Mouse (Mus musculus): ENCODE data around the gene Plch1. TPM values are rescaled to one million over a fixed set of nuclear protein-coding genes. Genes with fewer than 3 reads are reported as not detected.

Gene Plch1
- polyA plus RNA-seq, 1 experiment, result 0.84 TPM

DNA sequence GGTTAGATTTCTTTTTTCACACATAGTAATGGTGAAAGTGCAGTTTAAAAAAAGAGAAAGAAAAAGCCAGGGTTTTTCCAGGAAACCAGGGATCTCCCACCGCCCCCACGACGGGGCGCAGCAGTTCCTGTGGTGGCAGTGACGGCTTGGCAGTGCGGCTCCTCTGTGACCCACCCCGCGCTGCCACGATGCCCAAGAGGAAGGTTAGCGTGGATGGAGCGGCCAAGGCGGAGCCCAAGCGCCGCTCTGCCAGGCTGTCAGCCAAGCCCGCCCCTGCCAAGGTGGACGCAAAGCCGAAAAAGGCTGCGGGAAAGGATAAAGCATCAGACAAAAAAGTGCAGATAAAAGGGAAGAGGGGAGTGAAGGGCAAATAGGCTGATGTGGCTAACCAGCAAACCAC, 6.0 kb upstream of the Plch1 start:
- peak; percentile 45 for DNase-seq
- WGBS, result 4% methylated on average over 18 of the region's 18 CpGs
- no peak overlapping the region for H3K27ac ChIP-seq (ENCODE audit: insufficient read depth, low read depth, low read length)
- no peak for TF ChIP-seq POLR2A (IDR thresholded peaks at IDR 0.05; ENCODE audit: low read depth, low read length)
- no peak for TF ChIP-seq CTCF (conservative IDR thresholded peaks at IDR 0.05; ENCODE audit: insufficient read depth, insufficient read length, low read depth, low read length)
- H3K4me3 ChIP-seq (ENCODE audit: insufficient read depth, low read depth, low read length), result peak overlapping the region; percentile 4; the same call in 1 of the 2 replicates
- H3K36me3 ChIP-seq (ENCODE audit: control insufficient read depth, insufficient read depth, low read length), result no peaks in the 10 kb centered on the region
- no peaks in the 10 kb centered on the region for H3K27me3 ChIP-seq (replicated peaks; ENCODE audit: control insufficient read depth, insufficient read depth, low read length)
- peaks cover 7% of the 10 kb centered on the region for H3K4me1 ChIP-seq (ENCODE audit: control insufficient read depth, insufficient read depth, low read length)

- Histone ChIP-seq H3K36me3 (ENCODE audit: control insufficient read depth, insufficient read depth, low read length) (no peaks in the 10 kb centered on the region), H3K27ac (ENCODE audit: insufficient read depth, low read depth, low read length) (peak overlapping the region; percentile 87)
- 41% methylated on average over 2 of the region's 2 CpGs for WGBS
These were observed 4.9 kb upstream of the Plch1 start for GRCm38 (mm10) chr3:63904157-63904556.

DNA sequence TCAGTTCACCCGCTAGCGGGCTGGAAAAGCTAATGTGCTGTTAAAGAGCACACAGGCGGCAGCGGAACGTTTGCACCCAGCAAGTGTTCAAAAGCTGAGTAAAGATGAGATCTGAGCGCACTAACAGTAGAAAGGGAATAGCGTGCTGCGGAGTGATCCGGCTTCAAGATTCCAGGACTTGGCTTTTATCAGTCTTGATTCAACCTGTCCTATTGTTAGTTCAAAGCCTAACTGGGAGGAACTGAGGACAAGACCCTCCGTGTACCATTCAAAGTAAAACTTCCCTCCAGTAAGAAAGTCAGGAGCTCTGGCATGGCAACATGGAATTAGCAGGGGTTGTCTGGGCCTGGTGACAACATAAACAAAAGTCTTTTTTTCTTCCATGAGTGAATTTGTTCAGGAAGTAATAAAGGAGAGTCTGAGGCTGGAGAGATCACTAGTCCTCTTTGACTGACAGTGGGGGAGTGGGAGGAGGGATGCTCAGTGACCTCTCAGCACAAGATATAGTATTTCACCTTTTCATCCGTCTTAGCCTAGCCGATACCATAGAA, 824 bp upstream of the Plch1 start:
- Histone ChIP-seq H3K27me3 (replicated peaks; ENCODE audit: control insufficient read depth, insufficient read depth, low read length) (no peaks in the 10 kb centered on the region), H3K4me3 (ENCODE audit: insufficient read depth, low read depth, low read length) (no peak overlapping the region), H3K36me3 (ENCODE audit: control insufficient read depth, insufficient read depth, low read length) (no peaks in the 10 kb centered on the region), H3K27ac (ENCODE audit: insufficient read depth, low read depth, low read length) (no peak overlapping the region), H3K4me1 (ENCODE audit: control insufficient read depth, insufficient read depth, low read length) (peaks cover 13% of the 10 kb centered on the region)
- no peak for TF ChIP-seq CTCF (conservative IDR thresholded peaks at IDR 0.05; ENCODE audit: insufficient read depth, insufficient read length, low read depth, low read length)
- no peak for TF ChIP-seq POLR2A (IDR thresholded peaks at IDR 0.05; ENCODE audit: low read depth, low read length)
- DNase-seq, result peak; percentile 44
- WGBS, result 13% methylated on average over 12 of the region's 12 CpGs

More at GRCm38 (mm10) chr3:63904157-63904556, 4.9 kb upstream of the Plch1 start:
- no peaks in the 10 kb centered on the region for H3K27me3 ChIP-seq (replicated peaks; ENCODE audit: control insufficient read depth, insufficient read depth, low read length)
- TF ChIP-seq CTCF (conservative IDR thresholded peaks at IDR 0.05; ENCODE audit: insufficient read depth, insufficient read length, low read depth, low read length), result no peak
- no peak for TF ChIP-seq POLR2A (IDR thresholded peaks at IDR 0.05; ENCODE audit: low read depth, low read length)
- DNase-seq, result peak; percentile 60
- peaks cover 10% of the 10 kb centered on the region for H3K4me1 ChIP-seq (ENCODE audit: control insufficient read depth, insufficient read depth, low read length)
- no peak overlapping the region for H3K4me3 ChIP-seq (ENCODE audit: insufficient read depth, low read depth, low read length)

DNA sequence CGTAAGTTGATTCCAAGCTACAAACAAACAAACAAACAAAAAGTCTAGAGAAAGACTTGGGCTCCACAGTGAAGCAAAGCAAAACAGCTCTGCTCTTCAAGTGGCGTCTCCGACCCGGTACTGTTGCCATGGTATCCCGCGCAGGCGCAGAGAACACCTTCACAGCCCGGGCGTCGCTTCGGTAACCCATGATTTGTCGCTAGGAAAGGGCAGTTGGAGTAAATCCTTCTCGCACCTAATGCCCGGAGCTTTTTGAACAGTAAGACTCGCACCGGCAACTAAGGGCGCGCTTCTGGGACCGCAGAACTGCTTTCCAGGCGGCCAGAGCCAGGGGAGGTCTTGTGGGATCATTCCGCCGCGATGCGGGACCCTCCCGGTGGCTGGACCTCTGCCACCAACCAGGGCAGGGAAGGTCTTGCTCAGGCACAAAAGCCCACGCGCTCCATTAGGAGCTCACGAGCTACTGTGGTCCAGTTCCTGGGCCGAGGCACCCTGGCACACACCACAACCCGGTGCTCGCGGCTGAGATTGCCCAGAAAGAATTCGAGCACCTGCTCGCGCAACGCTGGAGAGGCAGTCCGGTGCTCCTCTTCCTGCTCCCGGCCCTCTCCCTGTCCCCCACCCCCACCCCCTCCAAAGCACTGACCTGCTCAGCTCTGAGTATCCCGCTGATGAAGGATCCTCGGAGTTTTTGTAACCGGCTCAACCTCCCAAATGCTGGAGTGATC, 527 bp downstream of the Plch1 start:
- under 1% methylated on average over 41 of the region's 41 CpGs for WGBS
- peak; percentile 92 for DNase-seq
- Histone ChIP-seq H3K27ac (ENCODE audit: insufficient read depth, low read depth, low read length) (peak overlapping the region; percentile 8; the same call in 1 of the 2 replicates), H3K27me3 (replicated peaks; ENCODE audit: control insufficient read depth, insufficient read depth, low read length) (no peaks in the 10 kb centered on the region), H3K4me1 (ENCODE audit: control insufficient read depth, insufficient read depth, low read length) (peaks cover 11% of the 10 kb centered on the region; the same call in 1 of the 2 replicates), H3K36me3 (ENCODE audit: control insufficient read depth, insufficient read depth, low read length) (no peaks in the 10 kb centered on the region), H3K4me3 (ENCODE audit: insufficient read depth, low read depth, low read length) (peak overlapping the region; percentile 79)
- TF ChIP-seq POLR2A (IDR thresholded peaks at IDR 0.05; ENCODE audit: low read depth, low read length) (no peak), CTCF (conservative IDR thresholded peaks at IDR 0.05; ENCODE audit: insufficient read depth, insufficient read length, low read depth, low read length) (no peak)

- no peak for DNase-seq
- Histone ChIP-seq H3K4me1 (ENCODE audit: control insufficient read depth, insufficient read depth, low read length) (peaks cover 14% of the 10 kb centered on the region; the same call in 1 of the 2 replicates), H3K27me3 (replicated peaks; ENCODE audit: control insufficient read depth, insufficient read depth, low read length) (no peaks in the 10 kb centered on the region), H3K4me3 (ENCODE audit: insufficient read depth, low read depth, low read length) (no peak overlapping the region), H3K27ac (ENCODE audit: insufficient read depth, low read depth, low read length) (no peak overlapping the region), H3K36me3 (ENCODE audit: control insufficient read depth, insufficient read depth, low read length) (no peaks in the 10 kb centered on the region)
- WGBS, result 18% methylated on average over 1 of the region's 1 CpGs
- TF ChIP-seq CTCF (conservative IDR thresholded peaks at IDR 0.05; ENCODE audit: insufficient read depth, insufficient read length, low read depth, low read length) (no peak), POLR2A (IDR thresholded peaks at IDR 0.05; ENCODE audit: low read depth, low read length) (no peak)
These were observed 2.1 kb downstream of the Plch1 start for GRCm38 (mm10) chr3:63897177-63897576.

DNA sequence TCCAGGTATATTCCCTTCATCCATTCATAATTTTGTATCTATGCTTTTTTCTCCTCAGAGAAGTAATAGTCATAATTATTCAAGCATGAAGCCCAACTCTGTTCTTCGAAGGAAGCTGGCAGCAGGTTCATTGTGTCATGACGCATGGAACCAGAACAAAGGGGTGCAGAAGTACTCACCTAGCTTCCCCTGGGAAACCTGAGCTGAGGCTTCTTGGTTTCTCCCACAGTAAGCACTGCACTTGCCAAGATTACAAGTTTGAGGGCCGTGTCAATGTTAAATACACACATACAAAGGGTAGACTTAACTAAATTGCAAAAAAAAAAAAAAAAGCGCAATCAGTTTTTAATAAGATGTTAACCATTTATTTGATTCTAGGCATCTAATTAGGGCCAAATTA, 3.0 kb downstream of the Plch1 start:
- DNase-seq, result no peak
- TF ChIP-seq CTCF (conservative IDR thresholded peaks at IDR 0.05; ENCODE audit: insufficient read depth, insufficient read length, low read depth, low read length), result no peak
- no peak for TF ChIP-seq POLR2A (IDR thresholded peaks at IDR 0.05; ENCODE audit: low read depth, low read length)
- 60% methylated on average over 4 of the region's 4 CpGs for WGBS
- H3K27me3 ChIP-seq (replicated peaks; ENCODE audit: control insufficient read depth, insufficient read depth, low read length), result no peaks in the 10 kb centered on the region
- H3K4me3 ChIP-seq (ENCODE audit: insufficient read depth, low read depth, low read length), result no peak overlapping the region
- no peaks in the 10 kb centered on the region for H3K36me3 ChIP-seq (ENCODE audit: control insufficient read depth, insufficient read depth, low read length)
- H3K27ac ChIP-seq (ENCODE audit: insufficient read depth, low read depth, low read length), result no peak overlapping the region
- peaks cover 14% of the 10 kb centered on the region; the same call in 1 of the 2 replicates for H3K4me1 ChIP-seq (ENCODE audit: control insufficient read depth, insufficient read depth, low read length)

DNA sequence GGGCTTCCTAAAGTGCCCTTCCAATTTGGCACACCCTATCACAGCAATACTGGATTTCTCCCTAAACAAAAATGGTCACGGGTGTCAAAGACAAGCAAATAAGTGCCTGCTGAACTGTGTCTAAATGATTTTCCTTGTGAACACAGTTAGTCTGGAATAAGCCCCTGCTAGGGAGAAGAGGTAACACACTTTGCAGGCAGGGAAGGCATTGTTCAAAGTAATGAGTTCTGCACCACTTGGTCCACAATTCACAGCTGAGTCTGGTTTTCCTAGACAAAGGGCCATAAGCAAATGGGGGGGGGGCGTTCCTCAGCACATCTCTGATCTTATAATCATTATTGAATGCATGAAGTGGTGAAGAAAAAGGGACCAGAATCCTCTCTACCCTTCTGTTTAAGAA, 3.5 kb downstream of the Plch1 start:
- Histone ChIP-seq H3K4me1 (ENCODE audit: control insufficient read depth, insufficient read depth, low read length) (peaks cover 14% of the 10 kb centered on the region; the same call in 1 of the 2 replicates), H3K27ac (ENCODE audit: insufficient read depth, low read depth, low read length) (no peak overlapping the region), H3K4me3 (ENCODE audit: insufficient read depth, low read depth, low read length) (no peak overlapping the region), H3K36me3 (ENCODE audit: control insufficient read depth, insufficient read depth, low read length) (no peaks in the 10 kb centered on the region), H3K27me3 (replicated peaks; ENCODE audit: control insufficient read depth, insufficient read depth, low read length) (no peaks in the 10 kb centered on the region)
- DNase-seq, result no peak
- WGBS, result 49% methylated on average over 2 of the region's 2 CpGs
- TF ChIP-seq CTCF (conservative IDR thresholded peaks at IDR 0.05; ENCODE audit: insufficient read depth, insufficient read length, low read depth, low read length), result no peak
- no peak for TF ChIP-seq POLR2A (IDR thresholded peaks at IDR 0.05; ENCODE audit: low read depth, low read length)
